Mouse (Mus musculus) central nervous system, embryonic 14 days (tissue): ENCODE measurements around the gene Sptan1. TPM values are rescaled to one million over a fixed set of nuclear protein-coding genes. Genes with fewer than 3 reads are reported as not detected.

Experiments used
- polyA plus RNA-seq: library from polyadenylated mRNA; depleted of rRNA; stranded (reverse); fragments of >200 nt; gene quantifications from 2 replicates; pipeline ENCODE4 v1.2.3, GENCODE M21; 2012; rRNA removed

Sptan1 gene
- 550 and 589 TPM in 2 replicates for polyA plus RNA-seq

GRCm38 (mm10) chr2:29965250-29965843 is at the start of gene Sptan1:
Gene Sptan1 (plus strand): TSS chr2:29965560.

GRCm38 (mm10) chr2:29934906-29935599 is 30.3 kb upstream of the Sptan1 start, which contains the start of gene Gle1:
Gene Gle1 (plus strand): TSS chr2:29935426.

GRCm38 (mm10) chr2:30048699-30049388 is 83.5 kb downstream of the Sptan1 start, which contains the start of gene Wdr34:
Gene Wdr34 (minus strand): TSS chr2:30048881.

GRCm38 (mm10) chr2:30057223-30057904 is 92.0 kb downstream of the Sptan1 start, which contains the start of gene Set:
Gene Set (plus strand): TSS chr2:30057378.

GRCm38 (mm10) chr2:30077502-30078348 is 112.4 kb downstream of the Sptan1 start, which contains the start of gene Pkn3:
Gene Pkn3 (plus strand): TSS chr2:30077684.

Other genes with a start within 250 kb of the Sptan1 start
- 0.10 and 0.14 TPM in 2 replicates for gene Gm13420, start 213.9 kb upstream of the Sptan1 start, polyA plus RNA-seq
- not detected in 2 replicates for gene Gm13547, start 206.2 kb upstream of the Sptan1 start, polyA plus RNA-seq
- gene Coq4, start 178.1 kb upstream of the Sptan1 start, polyA plus RNA-seq: 32.0 and 32.2 TPM in 2 replicates
- gene Trub2, start 177.1 kb upstream of the Sptan1 start, polyA plus RNA-seq: 42.9 and 48.3 TPM in 2 replicates
- 50.5 and 52.4 TPM in 2 replicates for gene Slc27a4, start 162.9 kb upstream of the Sptan1 start, polyA plus RNA-seq
- gene Urm1, start 145.5 kb upstream of the Sptan1 start, polyA plus RNA-seq: 56.3 and 56.6 TPM in 2 replicates
- gene Cercam, start 96.4 kb upstream of the Sptan1 start, polyA plus RNA-seq: 27.7 and 42.4 TPM in 2 replicates
- 92.1 and 102 TPM in 2 replicates for gene Odf2, start 76.3 kb upstream of the Sptan1 start, polyA plus RNA-seq
- 55.0 and 55.1 TPM in 2 replicates for gene Gle1, start 30.1 kb upstream of the Sptan1 start, polyA plus RNA-seq
- gene Wdr34, start 83.3 kb downstream of the Sptan1 start, polyA plus RNA-seq: 63.2 and 64.7 TPM in 2 replicates
- 346 and 393 TPM in 2 replicates for gene Set, start 91.8 kb downstream of the Sptan1 start, polyA plus RNA-seq
- gene Pkn3, start 112.1 kb downstream of the Sptan1 start, polyA plus RNA-seq: 9.1 TPM in 2 replicates
- gene Zdhhc12, start 128.1 kb downstream of the Sptan1 start, polyA plus RNA-seq: 30.2 and 39.0 TPM in 2 replicates
- 69.0 TPM in 2 replicates for gene Zer1, start 159.0 kb downstream of the Sptan1 start, polyA plus RNA-seq
- 61.3 and 63.8 TPM in 2 replicates for gene Tbc1d13, start 168.2 kb downstream of the Sptan1 start, polyA plus RNA-seq
- gene Endog, start 205.9 kb downstream of the Sptan1 start, polyA plus RNA-seq: 14.6 and 18.2 TPM in 2 replicates
- gene Spout1, start 212.9 kb downstream of the Sptan1 start, polyA plus RNA-seq: 54.3 and 55.7 TPM in 2 replicates
- 31.1 and 32.9 TPM in 2 replicates for gene Kyat1, start 240.3 kb downstream of the Sptan1 start, polyA plus RNA-seq